Mouse (Mus musculus) bone marrow macrophage, adult 2 months (primary cell): ENCODE measurements around the gene Rpl11. TPM values are rescaled to one million over a fixed set of nuclear protein-coding genes. Genes with fewer than 3 reads are reported as not detected.
A peak's percentile ranks its signal among the peaks of the same experiment; 100 is the strongest.

Source experiments
- H3K27ac ChIP-seq: 2 replicates; pipeline ENCODE4 v1.5.1; 2012; ENCODE audit warnings: low read depth, low read length; ENCODE audit not compliant: insufficient read depth
- H3K4me1 ChIP-seq: 2 replicates; pipeline ENCODE4 v1.6.1; 2012; ENCODE audit warnings: low read length; ENCODE audit not compliant: control insufficient read depth, insufficient read depth
- H3K4me3 ChIP-seq: 2 replicates; pipeline ENCODE4 v1.5.1; 2012; ENCODE audit warnings: mild to moderate bottlenecking, low read length, moderate library complexity; ENCODE audit not compliant: insufficient read depth
- CTCF ChIP-seq: IDR thresholded peaks from 2 replicates; pipeline ENCODE4 v1.5.1; 2012; ENCODE audit warnings: low read depth, mild to moderate bottlenecking, low read length, moderate library complexity
- POLR2A ChIP-seq: IDR thresholded peaks from 2 replicates; pipeline ENCODE4 v1.6.1; 2012; ENCODE audit warnings: mild to moderate bottlenecking, low read depth, low read length, borderline replicate concordance
- polyA plus RNA-seq: library from polyadenylated mRNA; stranded (reverse); fragments of >200 nt; gene quantifications from 2 replicates; pipeline ENCODE4 v1.2.4, GENCODE M21; 2012; ENCODE audit not compliant: missing spikeins, insufficient read depth, insufficient read length

Gene Rpl11
- polyA plus RNA-seq, 1 experiment: 1,501 TPM

DNA sequence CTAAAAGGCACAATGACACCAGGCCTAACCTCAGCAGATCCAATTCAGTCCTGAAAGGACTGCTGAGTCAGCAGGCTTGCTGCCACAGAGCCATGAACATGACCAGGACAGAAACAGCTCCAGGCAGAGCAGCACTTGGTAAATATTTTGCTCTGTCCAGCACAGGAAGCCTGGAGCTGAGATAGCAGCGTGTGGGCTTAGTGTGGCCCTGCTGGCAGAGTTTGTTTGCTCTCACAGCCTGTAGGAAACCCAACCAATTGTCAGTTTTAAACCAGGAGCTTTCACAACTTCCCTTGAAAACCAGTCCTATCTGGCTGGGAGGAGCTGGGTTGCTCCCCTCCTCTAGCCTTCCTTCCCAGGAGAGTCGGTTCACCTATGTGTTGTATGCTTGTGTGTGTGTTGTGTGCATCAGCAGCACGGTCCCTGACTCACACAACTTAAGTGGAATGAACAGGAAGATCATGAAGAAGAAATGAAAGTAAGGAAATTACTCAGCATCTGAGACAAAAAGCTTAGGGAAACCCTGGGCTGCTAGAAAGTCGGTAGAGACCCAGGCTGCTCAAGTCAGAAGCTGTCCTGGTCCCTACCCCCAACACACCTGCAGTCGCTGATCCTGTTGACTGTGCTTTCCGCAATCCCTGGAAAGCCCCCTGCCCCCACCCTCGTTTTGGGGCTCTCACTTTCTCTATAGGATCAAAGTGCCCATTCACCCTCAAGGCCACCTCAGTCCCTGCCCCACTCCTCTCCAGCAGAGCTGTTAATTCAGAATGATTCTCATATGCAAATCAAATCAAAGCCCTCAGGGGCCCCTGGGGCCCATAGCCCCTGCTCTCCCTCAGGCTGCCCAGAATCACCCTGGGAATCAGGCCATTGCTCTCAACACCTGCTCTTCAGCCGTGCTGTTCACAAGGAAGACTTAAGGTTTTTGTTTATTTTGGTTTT lies 22.0 kb downstream of the Rpl11 start:
- peak overlapping the region; percentile 70 for H3K27ac ChIP-seq
- peak overlapping the region; percentile 33 for H3K4me3 ChIP-seq
- peaks cover 55% of the 10 kb centered on the region for H3K4me1 ChIP-seq
- no peak; the same call in 1 of the 2 replicates for TF ChIP-seq POLR2A
- TF ChIP-seq CTCF: no peak

DNA sequence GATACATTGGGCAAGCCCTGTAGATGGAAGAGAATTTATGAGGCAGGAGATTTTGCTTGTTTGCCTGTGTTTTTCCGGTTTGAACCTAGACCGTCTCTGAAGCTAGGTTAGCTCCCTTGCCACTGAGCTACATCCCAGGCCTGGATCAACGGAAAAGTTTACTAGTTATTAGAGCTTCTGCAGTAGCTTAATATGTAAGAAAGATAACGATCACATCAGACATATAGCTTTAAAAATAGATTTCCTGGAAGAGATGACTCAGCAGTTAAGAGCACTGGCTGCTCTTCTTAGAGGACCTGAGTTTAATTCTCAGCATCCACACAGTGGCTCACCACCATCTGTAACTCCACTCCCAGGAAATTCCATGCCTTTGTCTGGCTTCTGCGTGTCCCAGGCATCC lies 24.5 kb downstream of the Rpl11 start:
- TF ChIP-seq CTCF: no peak
- TF ChIP-seq POLR2A: no peak
- peaks cover 46% of the 10 kb centered on the region for H3K4me1 ChIP-seq
- peak overlapping the region; percentile 47 for H3K4me3 ChIP-seq
- peak overlapping the region; percentile 89 for H3K27ac ChIP-seq

DNA sequence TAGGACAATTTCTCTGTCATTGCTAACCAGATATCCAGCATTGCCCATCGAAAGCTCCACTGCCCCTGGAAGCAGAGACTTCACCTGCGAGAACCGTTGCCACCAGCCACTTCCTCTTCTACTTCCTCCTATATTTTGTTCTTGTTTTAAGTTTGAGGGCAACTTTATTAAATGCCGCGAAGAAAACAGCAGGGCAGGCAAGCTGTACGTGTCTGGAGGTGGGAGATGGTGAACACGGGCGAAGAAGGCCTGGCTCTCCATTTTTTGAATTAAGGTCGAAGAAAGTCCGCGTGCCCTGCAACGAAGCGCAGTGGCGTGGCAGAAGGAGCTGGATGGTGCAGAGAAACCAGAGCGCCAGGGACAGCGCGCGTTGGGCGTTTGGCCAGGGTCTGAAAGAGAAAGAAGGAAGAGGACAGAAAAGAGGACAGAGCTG lies 25.1 kb downstream of the Rpl11 start:
- TF ChIP-seq POLR2A: no peak
- no peak for TF ChIP-seq CTCF
- H3K27ac ChIP-seq: peak overlapping the region; percentile 89
- H3K4me3 ChIP-seq: peak overlapping the region; percentile 47
- H3K4me1 ChIP-seq: peaks cover 46% of the 10 kb centered on the region

DNA sequence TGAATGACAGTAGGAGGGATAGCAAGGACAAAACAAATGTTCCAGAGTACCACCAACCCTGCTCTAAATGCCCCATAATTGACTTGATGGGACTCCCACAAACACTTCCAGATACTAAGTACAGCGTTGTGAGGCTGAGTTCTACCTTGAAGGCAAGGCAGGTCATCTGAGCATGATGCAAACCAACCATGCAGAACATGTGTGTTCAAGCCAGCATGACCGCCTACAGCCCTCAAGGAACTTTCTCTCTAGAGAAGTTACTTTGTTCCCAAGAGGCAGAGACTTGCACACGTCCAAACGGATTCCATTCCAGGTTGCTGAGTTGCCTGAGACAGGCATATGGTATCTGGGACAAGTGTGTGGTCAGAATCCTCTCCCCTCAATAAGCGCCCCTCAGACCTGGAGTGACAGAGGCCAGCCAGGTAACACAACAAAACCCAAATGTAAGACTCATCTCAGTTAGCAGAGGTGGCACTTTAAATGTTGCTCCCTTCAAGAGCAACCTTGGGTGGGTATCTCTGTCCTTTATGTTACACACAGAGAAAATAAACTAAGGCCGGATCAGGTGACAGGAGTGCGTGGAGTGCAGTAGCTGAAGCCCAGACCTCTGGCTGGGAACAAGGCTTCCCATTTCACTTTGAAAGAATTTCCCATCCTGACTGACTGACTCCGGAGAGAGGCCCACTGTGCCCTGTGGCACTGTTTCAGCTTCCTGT lies 25.7 kb downstream of the Rpl11 start:
- H3K4me3 ChIP-seq: peak overlapping the region; percentile 47; the same call in 1 of the 2 replicates
- no peak for TF ChIP-seq POLR2A
- TF ChIP-seq CTCF: no peak
- peak overlapping the region; percentile 89 for H3K27ac ChIP-seq
- peaks cover 46% of the 10 kb centered on the region for H3K4me1 ChIP-seq

- Histone ChIP-seq H3K4me3 (no peak overlapping the region), H3K4me1 (peaks cover 34% of the 10 kb centered on the region)
- TF ChIP-seq CTCF (no peak), POLR2A (no peak)
Observed at GRCm38 (mm10) chr4:136025350-136025749, 27.9 kb downstream of the Rpl11 start.

GRCm38 (mm10) chr4:136022924-136023323 lies 30.3 kb downstream of the Rpl11 start:
- H3K4me1 ChIP-seq: peaks cover 18% of the 10 kb centered on the region
- H3K27ac ChIP-seq: no peak overlapping the region
- TF ChIP-seq CTCF (no peak), POLR2A (no peak)
- no peak overlapping the region for H3K4me3 ChIP-seq

More at GRCm38 (mm10) chr4:136025350-136025749, 27.9 kb downstream of the Rpl11 start:
- no peak overlapping the region for H3K27ac ChIP-seq

DNA sequence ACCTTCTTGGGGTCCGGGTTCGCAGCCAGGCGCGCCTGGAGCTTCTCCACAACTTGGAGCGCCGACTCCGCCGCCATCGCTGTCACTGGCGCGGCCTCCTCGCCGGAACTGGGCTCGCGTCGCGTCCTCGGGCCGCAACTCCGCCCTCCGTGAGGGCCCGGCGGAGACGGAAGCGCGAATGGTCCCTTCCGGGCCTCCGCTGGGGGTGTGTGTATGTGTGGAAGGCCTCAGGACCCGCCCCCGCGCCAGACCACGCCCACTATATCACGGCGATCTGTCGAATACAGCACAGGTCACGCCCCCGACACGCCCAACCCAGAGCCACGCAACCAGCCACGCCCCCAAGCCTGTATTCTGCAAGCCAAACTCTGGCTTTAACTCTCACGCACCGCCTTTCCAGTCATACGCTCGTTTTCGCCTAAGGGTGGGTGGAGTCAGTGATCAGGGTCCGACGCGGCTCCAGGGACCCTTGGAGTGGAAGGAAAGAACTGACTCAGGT lies 31.6 kb downstream of the Rpl11 start, which contains the start of gene Eloa:
Gene Eloa, minus strand, starts transcription at position 215 of the 499 bp plus-strand sequence.
- H3K4me1 ChIP-seq: peaks cover 12% of the 10 kb centered on the region
- TF ChIP-seq CTCF: no peak
- no peak for TF ChIP-seq POLR2A
- peak within 1 kb of the TSS; percentile 77 for H3K27ac ChIP-seq
- peak within 1 kb of the TSS; percentile 94 for H3K4me3 ChIP-seq

GRCm38 (mm10) chr4:136020743-136021548 lies 32.3 kb downstream of the Rpl11 start:
- peak overlapping the region; percentile 77 for H3K27ac ChIP-seq
- H3K4me1 ChIP-seq: peaks cover 18% of the 10 kb centered on the region

GRCm38 (mm10) chr4:136016059-136016602 lies 37.1 kb downstream of the Rpl11 start:
- Histone ChIP-seq H3K27ac (no peak overlapping the region), H3K4me1 (peaks cover 26% of the 10 kb centered on the region), H3K4me3 (no peak overlapping the region)
- no peak for TF ChIP-seq POLR2A
- TF ChIP-seq CTCF: no peak

More at GRCm38 (mm10) chr4:136020743-136021548, 32.3 kb downstream of the Rpl11 start:
- TF ChIP-seq CTCF (no peak), POLR2A (no peak)
- peak overlapping the region; percentile 94 for H3K4me3 ChIP-seq
